Mouse (Mus musculus): ENCODE results near the gene Slc15a3. TPM values are rescaled to one million over a fixed set of nuclear protein-coding genes. Genes with fewer than 3 reads are reported as not detected.

Slc15a3 gene
- polyA plus RNA-seq, 1 experiment from 2014 or later = 4.4 TPM

DNA sequence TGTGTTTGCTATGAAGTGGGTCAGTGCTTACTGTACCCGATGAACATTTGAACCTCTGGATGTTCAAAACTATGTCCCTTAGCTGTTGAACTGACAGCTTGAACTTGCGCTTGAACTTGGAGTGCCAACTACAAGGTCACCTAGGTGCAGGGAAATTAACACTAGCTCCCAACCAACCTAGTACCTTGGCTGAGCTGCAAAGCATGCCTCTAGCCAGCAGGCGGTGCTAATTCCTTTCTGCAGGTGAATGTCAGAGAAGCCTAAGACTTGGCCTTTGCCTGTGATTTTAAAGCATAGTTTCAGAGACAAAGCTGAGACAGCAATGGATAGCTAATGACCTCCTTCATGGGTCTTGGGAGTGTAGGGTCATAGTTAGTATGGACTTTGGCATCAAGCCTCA is 68.4 kb downstream of the Slc15a3 start:
- Histone ChIP-seq H3K9me3 (ENCODE audit: low read length) (no peaks in the 10 kb centered on the region), H3K27me3 (ENCODE audit: insufficient read depth, low read length) (no peaks in the 10 kb centered on the region), H3K4me3 (ENCODE audit: low read depth, low read length) (no peak overlapping the region), H3K4me1 (ENCODE audit: insufficient read depth) (no peaks in the 10 kb centered on the region; the same call in 1 of the 2 replicates), H3K36me3 (replicated peaks; ENCODE audit: insufficient read depth, low read length) (peaks cover 31% of the 10 kb centered on the region), H3K4me2 (ENCODE audit: low read depth, low read length) (no peak overlapping the region), H3K27ac (ENCODE audit: low read depth) (no peak overlapping the region), H3K9ac (replicated peaks) (no peak overlapping the region)
- TF ChIP-seq CTCF (IDR thresholded peaks at IDR 0.05; ENCODE audit: low read depth) (peak; percentile 87), EP300 (IDR thresholded peaks at IDR 0.05; ENCODE audit: low read depth) (no peak)
- peak; percentile 52 for ATAC-seq
- WGBS (ENCODE audit: insufficient replicate concordance) = 61% methylated on average over 3 of the region's 3 CpGs
- DNase-seq = peak; percentile 65

Other genes with a start within 250 kb of the Slc15a3 start
- 68.7 and 81.3 TPM in 2 replicates for gene Ddb1, start 234.4 kb upstream of the Slc15a3 start, polyA plus RNA-seq (2015; fragmentation: Nextera tagmentation; extraction: Ambion mirVana)
- 82.1 and 133 TPM in 2 replicates for gene Tkfc, start 234.1 kb upstream of the Slc15a3 start, polyA plus RNA-seq (2015; fragmentation: Nextera tagmentation; extraction: Ambion mirVana)
- 18.2 and 19.9 TPM in 2 replicates for gene Vwce, start 205.5 kb upstream of the Slc15a3 start, polyA plus RNA-seq (2015; fragmentation: Nextera tagmentation; extraction: Ambion mirVana)
- 0.07 TPM in 1 of 2 replicates, not detected in the other for gene Pga5, start 161.7 kb upstream of the Slc15a3 start, polyA plus RNA-seq (2015; fragmentation: Nextera tagmentation; extraction: Ambion mirVana)
- 8.2 and 9.4 TPM in 2 replicates for gene Vps37c, start 151.0 kb upstream of the Slc15a3 start, polyA plus RNA-seq (2015; fragmentation: Nextera tagmentation; extraction: Ambion mirVana)
- 0.16 and 0.17 TPM in 2 replicates for gene Cd5, start 100.7 kb upstream of the Slc15a3 start, polyA plus RNA-seq (2015; fragmentation: Nextera tagmentation; extraction: Ambion mirVana)
- gene Cd6, start 9.7 kb upstream of the Slc15a3 start, polyA plus RNA-seq (2015; fragmentation: Nextera tagmentation; extraction: Ambion mirVana) = 0.11 TPM in 1 of 2 replicates, not detected in the other
- gene Tmem132a, start 30.2 kb downstream of the Slc15a3 start, polyA plus RNA-seq (2015; fragmentation: Nextera tagmentation; extraction: Ambion mirVana) = 2.0 and 2.1 TPM in 2 replicates
- 12.8 and 13.2 TPM in 2 replicates for gene Tmem109, start 42.3 kb downstream of the Slc15a3 start, polyA plus RNA-seq (2015; fragmentation: Nextera tagmentation; extraction: Ambion mirVana)
- gene Prpf19, start 55.5 kb downstream of the Slc15a3 start, polyA plus RNA-seq (2015; fragmentation: Nextera tagmentation; extraction: Ambion mirVana) = 10.2 and 12.7 TPM in 2 replicates
- gene Zp1, start 80.9 kb downstream of the Slc15a3 start, polyA plus RNA-seq (2015; fragmentation: Nextera tagmentation; extraction: Ambion mirVana) = not detected in 2 replicates
- gene Ptgdr2, start 97.4 kb downstream of the Slc15a3 start, polyA plus RNA-seq (2015; fragmentation: Nextera tagmentation; extraction: Ambion mirVana) = not detected in 2 replicates
- 11.6 and 12.4 TPM in 2 replicates for gene Ccdc86, start 109.5 kb downstream of the Slc15a3 start, polyA plus RNA-seq (2015; fragmentation: Nextera tagmentation; extraction: Ambion mirVana)
- gene Ms4a10, start 134.9 kb downstream of the Slc15a3 start, polyA plus RNA-seq (2015; fragmentation: Nextera tagmentation; extraction: Ambion mirVana) = not detected in 2 replicates
- not detected in 2 replicates for gene Ms4a15, start 153.5 kb downstream of the Slc15a3 start, polyA plus RNA-seq (2015; fragmentation: Nextera tagmentation; extraction: Ambion mirVana)
- not detected in 2 replicates for gene Ms4a18, start 178.3 kb downstream of the Slc15a3 start, polyA plus RNA-seq (2015; fragmentation: Nextera tagmentation; extraction: Ambion mirVana)
- 0.13 and 0.26 TPM in 2 replicates for gene Ms4a8a, start 241.4 kb downstream of the Slc15a3 start, polyA plus RNA-seq (2015; fragmentation: Nextera tagmentation; extraction: Ambion mirVana)